Mouse (Mus musculus): ENCODE results near the gene Mc1r.

- no peak for TF ChIP-seq CTCF (IDR thresholded peaks at IDR 0.05; ENCODE audit: low read depth, low read length)
- TF ChIP-seq POLR2AphosphoS5 (IDR thresholded peaks at IDR 0.05; ENCODE audit: insufficient replicate concordance, low read depth, low read length), result no peak
- no peak for TF ChIP-seq GATA2 (IDR thresholded peaks at IDR 0.05; ENCODE audit: borderline replicate concordance, low read depth, low read length)
- TF ChIP-seq TAL1 (conservative IDR thresholded peaks at IDR 0.05; ENCODE audit: low read depth, low read length), result no peak
- TF ChIP-seq GATA1 (IDR thresholded peaks at IDR 0.05; ENCODE audit: borderline replicate concordance, low read length), result no peak
These were observed 4.9 kb downstream of the Mc1r start for GRCm38 (mm10) chr8:123411781-123412327.
